Mouse (Mus musculus): ENCODE measurements at regions not wholly inside any gene's neighbourhood (a gene's known extent, or its start where the extent isn't known, plus 50 kb on each side); places are given as distances from the start of the nearest gene placed in this dataset.

- dilution Hi-C loops (cut with MboI; ENCODE audit: extremely low pct_ligation_motif_present, extremely low pct_unique_long_range_greater_than_20kb, low sequenced_read_pairs) (no loop called here), in situ Hi-C loops (cut with MboI; ENCODE audit: low pct_ligation_motif_present, low pct_unique_long_range_greater_than_20kb, low sequenced_read_pairs) (no loop called here)
- Histone ChIP-seq H3K4me3 (replicated peaks in 1 of 3; ENCODE audit: low read depth in 2 of 3, low read length in 2 of 3, poor library complexity in 1 of 3) (no peak overlapping the region), H3K27me3 (replicated peaks) (no peaks in the 10 kb centered on the region), H3K9ac (ENCODE audit: insufficient read depth, low read depth) (no peak overlapping the region), H3K4me1 (ENCODE audit: control insufficient read depth in 1 of 2, insufficient read depth in 2 of 2) (no peaks in the 10 kb centered on the region), H3K79me2 (replicated peaks; ENCODE audit: control insufficient read depth, extremely low read depth, insufficient read depth, poor library complexity, severe bottlenecking) (no peaks in the 10 kb centered on the region), H3K9me3 (replicated peaks; ENCODE audit: low read length) (no peaks in the 10 kb centered on the region), H3K36me3 (replicated peaks in 1 of 2; ENCODE audit: control insufficient read depth in 1 of 2, insufficient read depth in 1 of 2, low read length in 1 of 2) (no peaks in the 10 kb centered on the region), H3K4me2 (ENCODE audit: insufficient read depth, low read depth, poor library complexity, severe bottlenecking) (no peak overlapping the region), H3K27ac (ENCODE audit: insufficient read depth, low read depth) (no peak overlapping the region)
- no peak for TF ChIP-seq MAX (IDR thresholded peaks at IDR 0.05; ENCODE audit: low read length)
- no peak for TF ChIP-seq RCOR1 (conservative IDR thresholded peaks at IDR 0.05; ENCODE audit: low read depth, low read length)
- no peak for TF ChIP-seq MAFK (IDR thresholded peaks at IDR 0.05; ENCODE audit: insufficient replicate concordance, low read length)
- no peak for TF ChIP-seq ZMIZ1 (IDR thresholded peaks at IDR 0.05; ENCODE audit: low read depth, low read length)
- no peak for TF ChIP-seq ETS1 (conservative IDR thresholded peaks at IDR 0.05; ENCODE audit: low read depth, low read length)
- TF ChIP-seq MEF2A (IDR thresholded peaks at IDR 0.05; ENCODE audit: borderline replicate concordance, low read depth, low read length), result no peak
- TF ChIP-seq E2F4 (IDR thresholded peaks at IDR 0.05; ENCODE audit: insufficient replicate concordance, low read depth, low read length), result no peak
- TF ChIP-seq NELFE (IDR thresholded peaks at IDR 0.05; ENCODE audit: low read depth, low read length), result no peak
- no peak for TF ChIP-seq TBP (conservative IDR thresholded peaks at IDR 0.05; ENCODE audit: low read depth, low read length)
- TF ChIP-seq NRF1 (IDR thresholded peaks at IDR 0.05; ENCODE audit: low read depth, low read length), result no peak
- no peak for TF ChIP-seq POLR2AphosphoS2 (IDR thresholded peaks at IDR 0.05; ENCODE audit: low read depth, low read length)
- no peak for TF ChIP-seq JUN (IDR thresholded peaks at IDR 0.05; ENCODE audit: insufficient read depth, low read depth, low read length)
- no peak for TF ChIP-seq JUND (conservative IDR thresholded peaks at IDR 0.05; ENCODE audit: low read depth, low read length)
- no peak for TF ChIP-seq SIN3A (IDR thresholded peaks at IDR 0.05; ENCODE audit: low read length)
- no peak for TF ChIP-seq POLR2A (IDR thresholded peaks at IDR 0.05; ENCODE audit: low read depth, low read length)
- no peak for DNase-seq (ENCODE audit: extremely low read depth)
These were observed 84.4 kb upstream of the Tmtc1 start for GRCm38 (mm10) chr6:148528611-148529010.

DNA sequence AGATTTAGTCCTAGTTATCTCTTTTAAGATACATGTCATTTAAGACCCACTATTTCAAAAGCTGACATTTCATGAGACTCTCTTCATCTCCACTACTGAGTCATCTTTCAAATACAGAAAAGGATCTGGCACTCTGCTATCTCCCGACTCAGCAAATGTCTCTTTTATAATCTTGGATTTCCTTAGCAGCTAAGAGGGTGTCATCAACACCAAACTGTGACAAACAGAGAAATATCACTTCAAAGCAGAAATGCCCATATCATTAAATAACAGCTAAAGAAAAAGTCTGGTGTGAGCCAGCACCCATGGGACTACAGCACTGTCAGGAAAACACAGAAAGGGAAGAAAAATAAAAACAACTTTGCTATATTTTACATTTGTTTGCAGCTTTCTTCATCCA is 78.7 kb upstream of the Tmtc1 start:
- H3K9me3 ChIP-seq (replicated peaks; ENCODE audit: low read length), result no peaks in the 10 kb centered on the region
- no peaks in the 10 kb centered on the region for H3K79me2 ChIP-seq (replicated peaks; ENCODE audit: control insufficient read depth, extremely low read depth, insufficient read depth, poor library complexity, severe bottlenecking)
- no peak overlapping the region for H3K27ac ChIP-seq (ENCODE audit: insufficient read depth, low read depth)
- no peak for DNase-seq (ENCODE audit: extremely low read depth)
- no peak overlapping the region for H3K4me3 ChIP-seq (replicated peaks in 1 of 3; ENCODE audit: low read depth in 2 of 3, low read length in 2 of 3, poor library complexity in 1 of 3)
- no peaks in the 10 kb centered on the region for H3K36me3 ChIP-seq (replicated peaks in 1 of 2; ENCODE audit: control insufficient read depth in 1 of 2, insufficient read depth in 1 of 2, low read length in 1 of 2)
- TF ChIP-seq ELF1 (IDR thresholded peaks at IDR 0.05; ENCODE audit: low read depth, low read length), result no peak
- TF ChIP-seq MXI1 (IDR thresholded peaks at IDR 0.05; ENCODE audit: low read depth, low read length), result no peak
- in situ Hi-C loops (cut with MboI; ENCODE audit: low pct_ligation_motif_present, low pct_unique_long_range_greater_than_20kb, low sequenced_read_pairs), result no loop called here
- no peak overlapping the region for H3K9ac ChIP-seq (ENCODE audit: insufficient read depth, low read depth)
- peaks cover 0 to 14% of the 10 kb centered on the region in 2 experiments; a peak in 2 of 4 replicates for H3K4me1 ChIP-seq (ENCODE audit: control insufficient read depth in 1 of 2, insufficient read depth in 2 of 2)
- H3K27me3 ChIP-seq (replicated peaks), result no peaks in the 10 kb centered on the region
- H3K4me2 ChIP-seq (ENCODE audit: insufficient read depth, low read depth, poor library complexity, severe bottlenecking), result no peak overlapping the region
- dilution Hi-C loops (cut with MboI; ENCODE audit: extremely low pct_ligation_motif_present, extremely low pct_unique_long_range_greater_than_20kb, low sequenced_read_pairs), result no loop called here
